Mouse (Mus musculus): ENCODE measurements around the gene Gosr1. TPM values are rescaled to one million over a fixed set of nuclear protein-coding genes. Genes with fewer than 3 reads are reported as not detected.
"Not testable (repeated sequence)": the region's sequence is repeated elsewhere in the genome, so short reads cannot be mapped to it uniquely, and the experiment has no call there.

Gene Gosr1
- polyA plus RNA-seq (2014; fragmentation: Nextera tagmentation; extraction: Ambion mirVana), result 34.2 and 34.3 TPM in 2 replicates

GRCm38 (mm10) chr11:76763053-76763740, at the start of gene Gosr1:
Gene Gosr1 (minus strand): TSS chr11:76763579.
- Histone ChIP-seq H3K9me3 (ENCODE audit: control insufficient read depth, low read length) (no peaks in the 10 kb centered on the region), H3K4me1 (ENCODE audit: control insufficient read depth, insufficient read depth, low read length) (peaks cover 4% of the 10 kb centered on the region; the same call in 1 of the 2 replicates), H3K36me3 (ENCODE audit: control insufficient read depth, insufficient read depth, low read length) (no peaks in the 10 kb centered on the region), H3K9ac (replicated peaks; ENCODE audit: low read depth, low read length) (peak within 1 kb of the TSS; percentile 80), H3K27me3 (ENCODE audit: control insufficient read depth, insufficient read depth, low read length) (no peaks in the 10 kb centered on the region), H3K27ac (ENCODE audit: low read depth, low read length) (peak within 1 kb of the TSS; percentile 82), H3K4me2 (ENCODE audit: low read depth, low read length) (peak within 1 kb of the TSS; percentile 56), H3K4me3 (ENCODE audit: low read depth, low read length) (peak within 1 kb of the TSS; percentile 76)
- ATAC-seq (ENCODE audit: low read depth), result peak; percentile 97
- under 1% methylated on average over 28 of the region's 28 CpGs for WGBS

GRCm38 (mm10) chr11:76810706-76811495, 47.5 kb upstream of the Gosr1 start:
- Histone ChIP-seq H3K9me3 (ENCODE audit: control insufficient read depth, low read length) (no peaks in the 10 kb centered on the region), H3K4me2 (ENCODE audit: low read depth, low read length) (no peak overlapping the region), H3K27me3 (ENCODE audit: control insufficient read depth, insufficient read depth, low read length) (no peaks in the 10 kb centered on the region), H3K27ac (ENCODE audit: low read depth, low read length) (no peak overlapping the region), H3K4me1 (ENCODE audit: control insufficient read depth, insufficient read depth, low read length) (no peaks in the 10 kb centered on the region), H3K4me3 (ENCODE audit: low read depth, low read length) (no peak overlapping the region), H3K9ac (replicated peaks; ENCODE audit: low read depth, low read length) (no peak overlapping the region), H3K36me3 (ENCODE audit: control insufficient read depth, insufficient read depth, low read length) (peaks cover 15% of the 10 kb centered on the region)
- no peak for ATAC-seq (ENCODE audit: low read depth)
- WGBS, result 87% methylated on average over 9 of the region's 9 CpGs

GRCm38 (mm10) chr11:76809450-76809849, 46.1 kb upstream of the Gosr1 start:
- WGBS, result 59% methylated on average over 3 of the region's 3 CpGs
- peaks cover 21% of the 10 kb centered on the region for H3K36me3 ChIP-seq (ENCODE audit: control insufficient read depth, insufficient read depth, low read length)

GRCm38 (mm10) chr11:76808550-76808949, 45.2 kb upstream of the Gosr1 start:
- WGBS, result 93% methylated on average over 7 of the region's 7 CpGs
- Histone ChIP-seq H3K27me3 (ENCODE audit: control insufficient read depth, insufficient read depth, low read length) (no peaks in the 10 kb centered on the region), H3K4me3 (ENCODE audit: low read depth, low read length) (no peak overlapping the region), H3K36me3 (ENCODE audit: control insufficient read depth, insufficient read depth, low read length) (peaks cover 23% of the 10 kb centered on the region), H3K27ac (ENCODE audit: low read depth, low read length) (no peak overlapping the region), H3K9me3 (ENCODE audit: control insufficient read depth, low read length) (no peaks in the 10 kb centered on the region), H3K4me1 (ENCODE audit: control insufficient read depth, insufficient read depth, low read length) (no peaks in the 10 kb centered on the region), H3K4me2 (ENCODE audit: low read depth, low read length) (no peak overlapping the region), H3K9ac (replicated peaks; ENCODE audit: low read depth, low read length) (no peak overlapping the region)
- no peak for ATAC-seq (ENCODE audit: low read depth)

More at GRCm38 (mm10) chr11:76809450-76809849, 46.1 kb upstream of the Gosr1 start:
- Histone ChIP-seq H3K4me2 (ENCODE audit: low read depth, low read length) (no peak overlapping the region), H3K27me3 (ENCODE audit: control insufficient read depth, insufficient read depth, low read length) (no peaks in the 10 kb centered on the region), H3K9ac (replicated peaks; ENCODE audit: low read depth, low read length) (no peak overlapping the region), H3K27ac (ENCODE audit: low read depth, low read length) (no peak overlapping the region), H3K4me3 (ENCODE audit: low read depth, low read length) (no peak overlapping the region), H3K9me3 (ENCODE audit: control insufficient read depth, low read length) (no peaks in the 10 kb centered on the region), H3K4me1 (ENCODE audit: control insufficient read depth, insufficient read depth, low read length) (no peaks in the 10 kb centered on the region)
- no peak for ATAC-seq (ENCODE audit: low read depth)

GRCm38 (mm10) chr11:76807007-76807679, 43.8 kb upstream of the Gosr1 start:
- H3K4me1 ChIP-seq (ENCODE audit: control insufficient read depth, insufficient read depth, low read length), result no peaks in the 10 kb centered on the region
- H3K36me3 ChIP-seq (ENCODE audit: control insufficient read depth, insufficient read depth, low read length), result peaks cover 26% of the 10 kb centered on the region
- H3K4me3 ChIP-seq (ENCODE audit: low read depth, low read length), result no peak overlapping the region
- no peak overlapping the region for H3K27ac ChIP-seq (ENCODE audit: low read depth, low read length)
- no peak overlapping the region for H3K9ac ChIP-seq (replicated peaks; ENCODE audit: low read depth, low read length)
- no peak for ATAC-seq (ENCODE audit: low read depth)
- H3K27me3 ChIP-seq (ENCODE audit: control insufficient read depth, insufficient read depth, low read length), result no peaks in the 10 kb centered on the region
- no peak overlapping the region for H3K4me2 ChIP-seq (ENCODE audit: low read depth, low read length)
- 90% methylated on average over 3 of the region's 3 CpGs for WGBS
- H3K9me3 ChIP-seq (ENCODE audit: control insufficient read depth, low read length), result no peaks in the 10 kb centered on the region

- Histone ChIP-seq H3K4me3 (ENCODE audit: low read depth, low read length) (no peak overlapping the region), H3K27me3 (ENCODE audit: control insufficient read depth, insufficient read depth, low read length) (no peaks in the 10 kb centered on the region), H3K4me2 (ENCODE audit: low read depth, low read length) (no peak overlapping the region), H3K9ac (replicated peaks; ENCODE audit: low read depth, low read length) (no peak overlapping the region), H3K4me1 (ENCODE audit: control insufficient read depth, insufficient read depth, low read length) (no peaks in the 10 kb centered on the region), H3K27ac (ENCODE audit: low read depth, low read length) (no peak overlapping the region), H3K9me3 (ENCODE audit: control insufficient read depth, low read length) (no peaks in the 10 kb centered on the region), H3K36me3 (ENCODE audit: control insufficient read depth, insufficient read depth, low read length) (peaks cover 25% of the 10 kb centered on the region)
- WGBS, result 82% methylated on average over 4 of the region's 4 CpGs
- ATAC-seq (ENCODE audit: low read depth), result no peak
Measured at GRCm38 (mm10) chr11:76806026-76806425, 42.6 kb upstream of the Gosr1 start.

- H3K36me3 ChIP-seq (ENCODE audit: control insufficient read depth, insufficient read depth, low read length), result peaks cover 25% of the 10 kb centered on the region
- H3K9ac ChIP-seq (replicated peaks; ENCODE audit: low read depth, low read length); H3K4me1 ChIP-seq (ENCODE audit: control insufficient read depth, insufficient read depth, low read length); H3K4me2 ChIP-seq (ENCODE audit: low read depth, low read length); H3K4me3 ChIP-seq (ENCODE audit: low read depth, low read length); H3K27me3 ChIP-seq (ENCODE audit: control insufficient read depth, insufficient read depth, low read length); H3K27ac ChIP-seq (ENCODE audit: low read depth, low read length); H3K9me3 ChIP-seq (ENCODE audit: control insufficient read depth, low read length); ATAC-seq (ENCODE audit: low read depth): not testable (repeated sequence)
- 92% methylated on average over 3 of the region's 4 CpGs for WGBS
Measured at GRCm38 (mm10) chr11:76805072-76805471, 41.7 kb upstream of the Gosr1 start.

GRCm38 (mm10) chr11:76803266-76803665, 39.9 kb upstream of the Gosr1 start:
- no peaks in the 10 kb centered on the region for H3K9me3 ChIP-seq (ENCODE audit: control insufficient read depth, low read length)
- H3K36me3 ChIP-seq (ENCODE audit: control insufficient read depth, insufficient read depth, low read length), result peaks cover 31% of the 10 kb centered on the region
- H3K9ac ChIP-seq (replicated peaks; ENCODE audit: low read depth, low read length), result no peak overlapping the region
- 96% methylated on average over 3 of the region's 3 CpGs for WGBS
- no peak overlapping the region for H3K4me3 ChIP-seq (ENCODE audit: low read depth, low read length)
- H3K4me2 ChIP-seq (ENCODE audit: low read depth, low read length), result no peak overlapping the region
- no peak overlapping the region for H3K27ac ChIP-seq (ENCODE audit: low read depth, low read length)
- ATAC-seq (ENCODE audit: low read depth), result no peak
- H3K27me3 ChIP-seq (ENCODE audit: control insufficient read depth, insufficient read depth, low read length), result no peaks in the 10 kb centered on the region
- no peaks in the 10 kb centered on the region for H3K4me1 ChIP-seq (ENCODE audit: control insufficient read depth, insufficient read depth, low read length)

- Histone ChIP-seq H3K36me3 (ENCODE audit: control insufficient read depth, insufficient read depth, low read length) (peaks cover 17% of the 10 kb centered on the region), H3K4me3 (ENCODE audit: low read depth, low read length) (no peak overlapping the region), H3K4me1 (ENCODE audit: control insufficient read depth, insufficient read depth, low read length) (no peaks in the 10 kb centered on the region), H3K9ac (replicated peaks; ENCODE audit: low read depth, low read length) (no peak overlapping the region), H3K27me3 (ENCODE audit: control insufficient read depth, insufficient read depth, low read length) (no peaks in the 10 kb centered on the region), H3K9me3 (ENCODE audit: control insufficient read depth, low read length) (no peaks in the 10 kb centered on the region), H3K27ac (ENCODE audit: low read depth, low read length) (no peak overlapping the region), H3K4me2 (ENCODE audit: low read depth, low read length) (no peak overlapping the region)
- 92% methylated on average over 6 of the region's 6 CpGs for WGBS
- no peak for ATAC-seq (ENCODE audit: low read depth)
Measured at GRCm38 (mm10) chr11:76797236-76797635, 33.9 kb upstream of the Gosr1 start.
